Mouse (Mus musculus) heart, embryonic 11.5 days (tissue): ENCODE data around the gene Gm5089. TPM values are rescaled to one million over a fixed set of nuclear protein-coding genes. Genes with fewer than 3 reads are reported as not detected.

Experiments used
- ATAC-seq: fragments of 200-750 bp; cut with Nextera tagmentation; replicated peaks from 2 replicates; pipeline ENCODE4 v1.8.0; 2017; ENCODE audit warnings: moderate library complexity; ENCODE audit not compliant: insufficient number of reproducible peaks, low FRiP score, low TSS enrichment
- H3K27ac ChIP-seq: fragments of 300-500 bp; sonication (generic); 2 replicates; pipeline ENCODE4 v1.5.1; 2014; ENCODE audit warnings: mild to moderate bottlenecking, low read depth, low read length
- H3K27me3 ChIP-seq: fragments of 300-500 bp; sonication (generic); 2 replicates; pipeline ENCODE4 v1.6.1; 2014; ENCODE audit warnings: mild to moderate bottlenecking, low read length, mixed read lengths; ENCODE audit not compliant: control insufficient read depth, insufficient read depth
- H3K36me3 ChIP-seq: fragments of 300-500 bp; sonication (generic); 2 replicates; pipeline ENCODE4 v1.6.1; 2014; ENCODE audit warnings: mild to moderate bottlenecking, low read length, moderate library complexity, mixed read lengths; ENCODE audit not compliant: control insufficient read depth, insufficient read depth
- H3K4me1 ChIP-seq: fragments of 300-500 bp; sonication (generic); 2 replicates; pipeline ENCODE4 v1.6.1; 2014; ENCODE audit warnings: low read length; ENCODE audit not compliant: control insufficient read depth, insufficient read depth
- H3K4me2 ChIP-seq: fragments of 300-500 bp; sonication (generic); 2 replicates; pipeline ENCODE4 v1.6.1; 2014; ENCODE audit warnings: mild to moderate bottlenecking, moderate library complexity
- H3K4me3 ChIP-seq: fragments of 300-500 bp; sonication (generic); 2 replicates; pipeline ENCODE4 v1.5.1; 2014; ENCODE audit warnings: low read depth, low read length
- H3K9ac ChIP-seq: fragments of 300-500 bp; sonication (generic); 2 replicates; pipeline ENCODE4 v1.6.1; 2014; ENCODE audit warnings: mild to moderate bottlenecking, low read depth, low read length, moderate library complexity
- H3K9me3 ChIP-seq: fragments of 300-500 bp; sonication (generic); replicated peaks from 2 replicates; pipeline ENCODE4 v1.6.1; 2016; ENCODE audit warnings: low read length; ENCODE audit not compliant: control insufficient read depth
- WGBS: fragments of 180-500 bp; shearing (Covaris S2); extraction: QIAGEN DNeasy Blood & Tissue Kit; methylation state at CpG from one replicate; pipeline ENCODE4 v1.1.7; 2014; ENCODE audit not compliant: insufficient replicate concordance; 5-methylcytosine and 5-hydroxymethylcytosine counted together
- polyA plus RNA-seq: library from polyadenylated mRNA; unstranded; fragments of >200 nt; fragmentation: Nextera tagmentation; extraction: Ambion mirVana; gene quantifications from 2 replicates; pipeline ENCODE4 v1.2.1, GENCODE M21; 2014

The Gm5089 gene
- polyA plus RNA-seq, 1 experiment from 2014 or later: not detected

DNA sequence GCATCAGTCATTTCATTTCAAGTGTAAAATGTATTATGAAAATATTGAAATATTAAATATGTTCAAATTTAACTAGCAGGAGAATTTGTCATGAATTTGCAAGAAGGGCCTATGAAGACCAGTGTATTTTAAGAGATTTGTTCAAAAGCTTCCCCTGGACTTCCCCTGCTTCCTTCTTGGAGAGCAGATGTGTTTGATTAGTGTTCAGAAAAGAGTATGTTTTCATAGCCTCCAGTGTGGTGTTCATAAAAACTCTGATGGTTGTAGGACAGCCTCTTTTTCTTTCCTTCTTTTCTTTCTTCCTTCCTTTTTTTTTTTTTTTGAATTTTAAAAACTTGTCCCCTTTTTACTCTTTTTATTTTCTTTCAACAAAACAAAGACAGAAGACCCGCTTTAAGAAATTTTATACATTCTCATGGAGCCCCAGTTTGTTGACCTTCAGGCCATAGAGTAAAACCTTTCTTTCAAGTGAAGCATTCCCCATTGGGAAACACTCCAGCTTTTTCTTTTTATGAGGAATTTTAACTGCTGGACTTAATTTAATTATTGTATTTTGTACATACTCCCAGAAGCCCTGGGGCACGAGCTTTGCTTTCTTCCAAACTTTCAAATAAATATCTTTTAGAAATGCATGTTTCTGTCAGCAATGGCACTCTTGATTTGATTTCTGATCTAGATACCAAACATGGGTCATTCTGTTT lies 37.9 kb downstream of the Gm5089 start:
- no peak overlapping the region for H3K4me3 ChIP-seq
- ATAC-seq: no peak
- WGBS: 80% methylated on average over 2 of the region's 2 CpGs

DNA sequence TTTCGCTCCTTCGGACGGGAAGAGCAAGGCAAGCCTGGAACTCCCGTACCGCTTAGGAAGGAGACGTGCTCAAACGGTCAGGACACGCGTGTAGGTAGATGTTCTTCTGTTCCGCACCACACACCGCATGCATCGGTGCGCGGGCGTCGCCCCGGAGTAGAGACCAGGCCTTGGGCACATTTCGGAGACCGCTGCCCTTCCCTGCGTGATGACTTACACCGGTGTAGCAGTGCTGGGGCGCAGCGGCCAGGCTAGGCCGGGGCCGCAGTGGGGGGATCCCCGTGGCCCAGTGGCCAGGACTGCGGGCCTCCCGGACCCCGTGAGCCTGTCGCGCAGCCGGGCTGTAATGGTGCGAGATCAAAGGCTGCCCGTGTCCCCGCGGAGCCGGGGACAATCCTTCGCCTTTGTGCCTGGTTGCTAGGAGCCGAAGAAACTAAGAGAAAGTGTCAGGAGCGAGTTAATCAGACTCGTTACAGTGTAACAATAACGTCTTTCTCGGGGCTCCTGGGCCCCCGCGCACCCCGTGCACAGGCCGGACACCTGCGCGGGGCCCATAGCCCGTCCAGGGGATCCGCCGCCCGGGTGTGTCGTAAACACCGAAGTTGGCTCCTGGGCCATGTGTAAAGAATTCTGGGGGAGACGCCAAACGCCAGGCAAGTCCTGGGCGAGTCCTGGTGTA lies 44.2 kb downstream of the Gm5089 start:
- H3K9me3 ChIP-seq: no peaks in the 10 kb centered on the region
- no peak for ATAC-seq
- peak overlapping the region; percentile 42 for H3K4me3 ChIP-seq

More for the DNA sequence above, 37.9 kb downstream of the Gm5089 start:
- Histone ChIP-seq H3K4me1 (no peaks in the 10 kb centered on the region), H3K27ac (no peak overlapping the region), H3K36me3 (no peaks in the 10 kb centered on the region), H3K27me3 (peaks cover 16% of the 10 kb centered on the region), H3K9me3 (no peaks in the 10 kb centered on the region), H3K4me2 (no peak overlapping the region), H3K9ac (no peak overlapping the region)

DNA sequence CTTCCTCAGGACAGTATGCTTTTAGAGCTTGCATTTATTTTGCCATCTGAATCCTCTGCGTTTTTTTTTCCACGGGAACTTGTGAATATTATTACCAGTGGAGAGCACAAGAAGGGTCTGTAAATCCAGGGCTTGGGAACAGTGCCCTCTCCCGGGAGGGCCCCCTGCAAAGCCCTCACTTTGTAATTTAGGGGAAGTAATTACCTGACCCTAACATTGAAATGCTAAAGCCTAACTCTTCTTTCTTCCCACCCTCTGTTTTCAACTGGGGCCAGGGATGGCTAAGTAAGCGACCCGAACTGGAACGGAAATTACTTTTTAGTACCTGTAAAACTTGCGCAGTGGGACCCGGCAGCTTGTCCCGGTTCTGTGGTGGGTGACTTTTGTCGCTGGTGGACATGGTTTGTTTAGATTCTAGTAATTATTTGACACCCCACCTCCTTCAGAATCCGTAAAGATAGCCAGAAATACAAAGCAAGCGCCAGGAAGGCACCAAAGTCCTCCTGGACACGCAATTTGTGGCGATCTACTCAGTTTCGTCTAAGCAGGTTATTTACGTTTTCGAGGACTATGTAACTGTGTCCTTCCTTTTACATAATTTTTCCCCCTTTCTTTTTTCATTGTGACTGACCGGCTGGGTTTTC lies 44.9 kb downstream of the Gm5089 start:
- Histone ChIP-seq H3K9ac (peak overlapping the region; percentile 47; the same call in 1 of the 2 replicates), H3K4me2 (peak overlapping the region; percentile 81), H3K27ac (no peak overlapping the region), H3K4me3 (peak overlapping the region; percentile 42), H3K27me3 (peaks cover 50% of the 10 kb centered on the region), H3K36me3 (no peaks in the 10 kb centered on the region), H3K9me3 (no peaks in the 10 kb centered on the region), H3K4me1 (peaks cover 8% of the 10 kb centered on the region; the same call in 1 of the 2 replicates)
- no peak for ATAC-seq
- 2% methylated on average over 18 of the region's 18 CpGs for WGBS

More for the DNA sequence above, 44.2 kb downstream of the Gm5089 start:
- Histone ChIP-seq H3K36me3 (no peaks in the 10 kb centered on the region), H3K4me1 (peaks cover 8% of the 10 kb centered on the region; the same call in 1 of the 2 replicates), H3K27ac (no peak overlapping the region), H3K27me3 (peaks cover 50% of the 10 kb centered on the region), H3K9ac (peak overlapping the region; percentile 47; the same call in 1 of the 2 replicates), H3K4me2 (peak overlapping the region; percentile 81)
- 3% methylated on average over 58 of the region's 58 CpGs for WGBS

DNA sequence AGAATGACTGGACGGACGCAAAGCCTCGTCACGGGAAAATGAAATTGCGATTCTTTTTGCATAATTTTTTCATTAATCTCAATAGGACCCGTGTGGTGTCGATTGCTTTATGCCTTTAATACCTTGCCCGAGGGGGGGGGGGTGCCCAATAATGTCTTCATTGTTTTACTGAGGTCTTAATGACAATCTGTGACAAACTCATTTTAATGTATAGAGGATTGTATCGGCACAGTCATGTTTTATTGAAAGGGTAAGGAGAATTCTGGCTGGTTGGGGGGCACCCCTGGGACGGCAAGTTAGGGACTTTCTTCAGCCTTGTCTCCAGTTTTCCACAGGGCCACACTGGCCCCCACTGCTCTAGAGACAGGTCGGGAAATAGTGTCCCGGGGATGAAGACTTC lies 45.7 kb downstream of the Gm5089 start:
- H3K9me3 ChIP-seq: no peaks in the 10 kb centered on the region
- H3K27me3 ChIP-seq: peaks cover 49% of the 10 kb centered on the region
- no peak overlapping the region for H3K4me2 ChIP-seq
- peaks cover 8% of the 10 kb centered on the region; the same call in 1 of the 2 replicates for H3K4me1 ChIP-seq
- 65% methylated on average over 12 of the region's 12 CpGs for WGBS
- H3K36me3 ChIP-seq: no peaks in the 10 kb centered on the region
- H3K4me3 ChIP-seq: no peak overlapping the region
- no peak overlapping the region for H3K9ac ChIP-seq
- ATAC-seq: no peak
- H3K27ac ChIP-seq: no peak overlapping the region

DNA sequence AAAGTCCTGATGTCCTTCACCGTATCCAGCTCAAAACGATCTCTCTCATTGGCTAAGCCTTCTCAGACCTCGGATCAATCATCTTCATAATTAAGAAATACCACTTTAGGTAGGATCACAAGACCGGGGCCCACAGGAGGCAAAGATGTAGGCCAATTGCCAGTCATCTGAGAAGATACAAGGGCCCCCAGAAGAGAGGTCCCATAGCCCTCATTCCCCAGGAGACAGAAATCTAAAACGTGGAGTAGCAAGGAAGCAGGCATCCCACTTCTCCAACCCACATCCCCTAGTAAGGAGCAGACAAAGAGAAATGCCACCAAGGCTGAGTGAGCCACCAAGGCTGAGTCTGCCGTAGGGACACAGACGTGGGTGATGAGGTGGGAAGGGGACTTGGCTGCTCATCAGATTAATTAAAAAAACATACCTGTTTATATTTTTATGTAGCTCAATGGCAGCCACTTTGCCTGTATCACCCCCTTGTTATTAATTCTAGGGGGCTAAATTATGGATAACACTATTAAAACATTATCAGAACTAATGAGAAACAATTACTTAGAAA lies 46.2 kb downstream of the Gm5089 start:
- no peak overlapping the region for H3K9ac ChIP-seq
- no peaks in the 10 kb centered on the region for H3K36me3 ChIP-seq
- WGBS: 78% methylated on average over 7 of the region's 7 CpGs
- no peak for ATAC-seq
- H3K4me1 ChIP-seq: peaks cover 8% of the 10 kb centered on the region; the same call in 1 of the 2 replicates
- no peaks in the 10 kb centered on the region for H3K9me3 ChIP-seq
- H3K4me3 ChIP-seq: no peak overlapping the region
- peaks cover 44% of the 10 kb centered on the region for H3K27me3 ChIP-seq
- no peak overlapping the region for H3K27ac ChIP-seq
- H3K4me2 ChIP-seq: no peak overlapping the region

DNA sequence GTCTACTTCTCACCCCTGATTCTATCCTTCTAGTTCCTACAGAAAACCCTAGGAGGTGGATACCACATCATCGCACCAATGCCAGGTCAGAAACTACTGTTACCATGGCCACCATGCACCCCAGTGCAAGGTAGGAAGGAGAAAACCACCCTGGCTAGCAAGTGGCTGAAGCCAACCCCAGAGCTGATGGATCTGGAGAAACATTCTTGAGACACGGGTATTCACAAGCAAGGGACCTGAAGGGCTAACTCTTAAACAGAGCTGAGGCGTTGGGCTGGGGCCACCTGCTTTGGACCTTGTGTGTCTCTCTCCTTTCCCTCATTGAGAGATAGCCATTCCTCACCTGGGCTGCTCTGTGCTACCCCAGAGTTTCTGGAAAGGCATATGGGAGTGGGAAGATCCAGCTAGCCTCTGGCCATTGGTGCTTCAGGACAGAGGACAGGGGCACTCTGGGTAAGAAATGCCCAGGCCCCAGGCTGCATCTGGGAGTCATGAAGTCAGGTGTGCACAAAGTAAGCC lies 47.4 kb downstream of the Gm5089 start:
- H3K9me3 ChIP-seq: no peaks in the 10 kb centered on the region
- H3K27me3 ChIP-seq: peaks cover 39% of the 10 kb centered on the region
- no peak for ATAC-seq
- H3K4me2 ChIP-seq: no peak overlapping the region
- no peak overlapping the region for H3K4me3 ChIP-seq
- H3K9ac ChIP-seq: no peak overlapping the region
- H3K4me1 ChIP-seq: peaks cover 8% of the 10 kb centered on the region; the same call in 1 of the 2 replicates
- no peak overlapping the region for H3K27ac ChIP-seq
- no peaks in the 10 kb centered on the region for H3K36me3 ChIP-seq
- WGBS: 75% methylated on average over 3 of the region's 3 CpGs

DNA sequence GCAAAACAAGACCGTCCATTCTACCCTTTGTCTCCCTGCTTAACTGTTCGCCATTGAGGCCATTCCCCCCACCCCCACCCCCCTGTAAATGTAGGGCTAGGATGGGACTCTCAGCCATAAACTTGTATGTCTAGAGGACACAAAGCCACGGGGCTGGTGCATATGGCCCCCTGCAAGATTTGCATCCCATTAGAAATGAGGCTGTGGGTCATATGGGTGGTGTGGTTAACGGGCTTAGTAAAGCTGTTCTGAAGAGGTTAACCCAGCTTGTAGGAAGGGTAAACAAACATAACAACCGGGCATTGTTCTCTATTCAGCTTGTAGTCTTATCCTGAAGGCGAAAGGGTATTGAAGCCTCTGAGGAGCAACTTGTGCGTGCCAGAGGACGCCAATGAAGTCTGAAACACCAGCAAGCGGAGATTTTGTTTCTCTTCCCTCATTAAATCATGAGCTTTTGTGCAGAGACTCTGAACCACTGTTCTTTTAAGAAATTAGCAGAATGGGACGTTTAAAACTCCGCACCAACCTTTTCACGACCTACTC lies 48.1 kb downstream of the Gm5089 start:
- 63% methylated on average over 12 of the region's 12 CpGs for WGBS
- no peak for ATAC-seq
- H3K4me3 ChIP-seq: no peak overlapping the region
- H3K9ac ChIP-seq: no peak overlapping the region
- peaks cover 32% of the 10 kb centered on the region for H3K27me3 ChIP-seq
- H3K9me3 ChIP-seq: no peaks in the 10 kb centered on the region
- no peaks in the 10 kb centered on the region for H3K36me3 ChIP-seq
- H3K27ac ChIP-seq: no peak overlapping the region
- H3K4me2 ChIP-seq: no peak overlapping the region
- peaks cover 8% of the 10 kb centered on the region; the same call in 1 of the 2 replicates for H3K4me1 ChIP-seq

DNA sequence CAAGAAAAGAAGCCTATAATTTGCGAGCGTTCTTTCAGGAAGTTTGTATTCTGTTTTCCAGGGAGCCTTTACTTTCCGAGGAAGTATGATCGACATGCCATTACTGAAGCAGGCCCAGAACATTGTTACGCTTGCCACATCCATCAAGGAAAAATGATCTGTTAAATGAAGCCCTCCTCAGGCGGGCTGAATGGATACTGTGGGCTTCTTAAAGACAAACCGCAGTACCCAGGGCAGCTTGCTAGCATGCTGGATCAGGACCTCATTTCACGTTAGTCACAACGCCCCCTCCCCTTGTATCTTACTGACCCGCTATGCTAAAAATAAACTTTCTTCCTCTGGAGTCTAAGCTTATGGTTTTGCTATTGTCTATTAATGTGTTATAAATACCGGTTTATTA lies 49.0 kb downstream of the Gm5089 start:
- H3K9me3 ChIP-seq: no peaks in the 10 kb centered on the region; the same call in 1 of the 2 replicates
- no peak overlapping the region for H3K4me3 ChIP-seq
- no peak overlapping the region for H3K4me2 ChIP-seq
- no peak overlapping the region for H3K9ac ChIP-seq
- H3K27ac ChIP-seq: no peak overlapping the region
- peaks cover 24% of the 10 kb centered on the region for H3K27me3 ChIP-seq
- peaks cover 8% of the 10 kb centered on the region; the same call in 1 of the 2 replicates for H3K4me1 ChIP-seq
- WGBS: 70% methylated on average over 11 of the region's 11 CpGs
- ATAC-seq: no peak
- no peaks in the 10 kb centered on the region for H3K36me3 ChIP-seq
